Mouse (Mus musculus) heart, embryonic 15.5 days (tissue): ENCODE results near the gene Oard1. TPM values are rescaled to one million over a fixed set of nuclear protein-coding genes. Genes with fewer than 3 reads are reported as not detected.
A peak's percentile ranks its signal among the peaks of the same experiment; 100 is the strongest.

Experiments used
- ATAC-seq: fragments of 200-750 bp; cut with Nextera tagmentation; replicated peaks from 2 replicates; pipeline ENCODE4 v1.8.0; 2017; ENCODE audit warnings: low read depth, moderate TSS enrichment; ENCODE audit not compliant: insufficient number of reproducible peaks, insufficient read depth, low FRiP score
- H3K27ac ChIP-seq: fragments of 300-500 bp; sonication (generic); 2 replicates; pipeline ENCODE4 v1.5.1; 2015; ENCODE audit warnings: mild to moderate bottlenecking, inconsistent platforms
- H3K27me3 ChIP-seq: fragments of 300-500 bp; sonication (generic); 2 replicates; pipeline ENCODE4 v1.6.1; 2015; ENCODE audit warnings: inconsistent platforms
- H3K36me3 ChIP-seq: fragments of 300-500 bp; sonication (generic); 2 replicates; pipeline ENCODE4 v1.6.1; 2015; ENCODE audit warnings: mild to moderate bottlenecking, inconsistent platforms
- H3K4me1 ChIP-seq: fragments of 300-500 bp; sonication (generic); replicated peaks from 2 replicates; pipeline ENCODE4 v1.6.1; 2015; ENCODE audit warnings: inconsistent platforms
- H3K4me2 ChIP-seq: fragments of 300-500 bp; sonication (generic); 2 replicates; pipeline ENCODE4 v1.6.1; 2015; ENCODE audit warnings: inconsistent platforms, mild to moderate bottlenecking, moderate library complexity
- H3K4me3 ChIP-seq: fragments of 300-500 bp; sonication (generic); 2 replicates; pipeline ENCODE4 v1.5.1; 2015; ENCODE audit warnings: mild to moderate bottlenecking, inconsistent platforms
- H3K9ac ChIP-seq: fragments of 300-500 bp; sonication (generic); 2 replicates; pipeline ENCODE4 v1.6.1; 2015; ENCODE audit warnings: mild to moderate bottlenecking, inconsistent platforms
- H3K9me3 ChIP-seq: fragments of 300-500 bp; sonication (generic); replicated peaks from 2 replicates; pipeline ENCODE4 v1.6.1; 2016; ENCODE audit warnings: inconsistent platforms
- WGBS: fragments of 180-500 bp; shearing (Covaris S2); methylation state at CpG from one replicate; pipeline ENCODE4 v1.1.7; 2015; ENCODE audit warnings: mixed read lengths; 5-methylcytosine and 5-hydroxymethylcytosine counted together
- polyA plus RNA-seq: library from polyadenylated mRNA; unstranded; fragments of >200 nt; fragmentation: Nextera tagmentation; extraction: Ambion mirVana; gene quantifications from 2 replicates; pipeline ENCODE4 v1.2.1, GENCODE M21; 2015

Oard1 gene
- 33.5 and 40.2 TPM in 2 replicates for polyA plus RNA-seq

DNA sequence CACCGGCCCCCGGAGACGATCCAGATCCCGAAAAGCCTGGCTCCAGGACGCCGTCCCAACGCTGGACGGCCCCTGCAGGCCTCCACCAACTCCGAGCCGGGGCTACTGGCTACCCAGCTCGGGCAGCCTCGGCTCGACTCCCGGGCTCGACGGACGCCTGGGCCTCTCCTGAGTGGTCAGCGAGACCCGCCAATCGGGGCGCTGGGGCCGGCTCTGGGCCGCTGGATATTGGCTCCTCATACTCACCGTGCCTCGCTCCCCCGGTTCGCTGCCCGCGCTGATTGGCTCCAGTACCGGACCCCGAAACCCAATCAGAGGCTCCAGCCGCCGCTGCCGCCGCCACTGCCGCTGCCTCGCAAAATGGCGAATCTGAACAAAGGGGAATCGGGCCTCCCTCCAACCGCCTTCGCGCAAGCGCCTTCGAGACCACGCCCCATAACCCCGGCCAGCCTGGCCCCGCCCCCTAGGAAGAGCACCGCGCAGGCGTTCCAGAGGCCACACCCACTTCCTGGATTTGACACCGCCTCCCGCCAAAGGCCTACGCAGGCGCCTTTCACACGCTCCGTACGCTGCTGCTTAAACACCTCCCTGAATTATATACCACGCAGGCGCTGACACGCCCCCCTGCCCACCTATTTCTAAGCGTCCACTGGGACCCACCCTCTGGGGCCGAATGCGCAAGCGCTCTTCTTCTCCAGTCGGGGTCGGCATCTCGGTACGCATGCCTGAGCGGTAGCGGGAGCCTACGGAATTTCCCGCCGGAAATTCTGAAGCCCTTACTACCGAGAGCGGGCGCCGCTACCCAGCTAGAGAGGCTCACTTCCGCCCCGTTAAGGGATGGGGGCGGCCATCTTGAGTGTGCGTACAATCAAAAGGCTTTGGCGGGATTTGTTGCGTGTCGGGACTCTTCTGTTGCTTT lies at the start of gene Oard1, which contains the start of gene Nfya:
Gene Oard1, plus strand, starts transcription at position 635 of the 919 bp plus-strand sequence.
Gene Nfya, minus strand, starts transcription at position 527 of the 919 bp plus-strand sequence.
- Histone ChIP-seq H3K4me3 (peak within 1 kb of the TSS; percentile 66), H3K4me1 (peaks cover 30% of the 10 kb centered on the region), H3K27ac (peak within 1 kb of the TSS; percentile 98), H3K9me3 (no peaks in the 10 kb centered on the region), H3K9ac (peak within 1 kb of the TSS; percentile 83), H3K4me2 (peak within 1 kb of the TSS; percentile 84), H3K36me3 (peaks cover 10% of the 10 kb centered on the region; the same call in 1 of the 2 replicates), H3K27me3 (no peaks in the 10 kb centered on the region)
- ATAC-seq, result peak; percentile 97
- WGBS, result under 1% methylated on average over 84 of the region's 84 CpGs

DNA sequence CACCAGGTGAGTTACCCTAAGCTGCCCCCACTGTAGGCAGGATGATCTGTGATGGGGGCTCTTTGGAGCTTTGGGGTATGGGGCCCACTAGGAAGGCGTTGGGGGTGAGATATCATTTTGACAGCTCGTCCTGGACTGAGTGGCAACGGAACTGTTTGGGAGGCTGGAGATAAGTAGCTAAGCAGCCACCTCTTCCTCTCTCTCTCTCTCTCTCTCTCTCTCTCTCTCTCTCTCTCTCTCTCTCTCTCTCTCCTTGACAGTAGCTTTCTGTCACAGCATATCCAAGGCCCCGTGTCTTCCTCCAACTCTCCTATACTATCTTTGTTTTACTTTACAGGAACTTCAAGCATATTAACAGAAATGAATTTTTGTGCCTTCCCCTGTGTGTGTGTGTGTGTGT lies 49.4 kb upstream of the Oard1 start:
- Histone ChIP-seq H3K27ac (no peak overlapping the region), H3K36me3 (no peaks in the 10 kb centered on the region), H3K9ac (no peak overlapping the region), H3K4me1 (peaks cover 27% of the 10 kb centered on the region), H3K9me3 (no peaks in the 10 kb centered on the region), H3K4me2 (no peak overlapping the region), H3K4me3 (no peak overlapping the region), H3K27me3 (no peaks in the 10 kb centered on the region)
- WGBS, result 22% methylated on average over 4 of the region's 4 CpGs
- ATAC-seq, result no peak

DNA sequence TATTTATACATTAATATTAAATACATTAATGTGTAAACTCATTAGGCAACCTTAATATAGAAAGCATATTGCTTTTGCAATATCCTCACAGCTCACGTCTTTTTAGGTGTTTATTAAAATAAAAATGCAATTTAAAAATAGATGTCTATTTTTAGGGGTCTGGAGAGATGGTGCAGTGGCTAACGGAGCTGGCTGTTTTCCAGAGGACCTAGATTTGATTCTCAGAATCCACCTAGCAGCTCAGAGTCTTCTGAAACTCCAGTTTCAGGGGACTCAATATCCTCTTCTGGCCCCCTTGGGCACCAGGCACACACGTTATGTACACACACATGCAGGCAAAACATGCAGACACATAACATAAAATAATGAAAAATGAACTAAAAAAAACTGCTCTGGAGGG lies 47.5 kb upstream of the Oard1 start:
- no peak overlapping the region for H3K4me3 ChIP-seq
- ATAC-seq, result no peak
- WGBS, result 28% methylated on average over 3 of the region's 3 CpGs
- no peaks in the 10 kb centered on the region for H3K9me3 ChIP-seq
- H3K9ac ChIP-seq, result no peak overlapping the region
- H3K36me3 ChIP-seq, result no peaks in the 10 kb centered on the region
- H3K4me2 ChIP-seq, result peak overlapping the region; percentile 52
- no peaks in the 10 kb centered on the region for H3K27me3 ChIP-seq
- H3K4me1 ChIP-seq, result peaks cover 27% of the 10 kb centered on the region
- H3K27ac ChIP-seq, result peak overlapping the region; percentile 81

DNA sequence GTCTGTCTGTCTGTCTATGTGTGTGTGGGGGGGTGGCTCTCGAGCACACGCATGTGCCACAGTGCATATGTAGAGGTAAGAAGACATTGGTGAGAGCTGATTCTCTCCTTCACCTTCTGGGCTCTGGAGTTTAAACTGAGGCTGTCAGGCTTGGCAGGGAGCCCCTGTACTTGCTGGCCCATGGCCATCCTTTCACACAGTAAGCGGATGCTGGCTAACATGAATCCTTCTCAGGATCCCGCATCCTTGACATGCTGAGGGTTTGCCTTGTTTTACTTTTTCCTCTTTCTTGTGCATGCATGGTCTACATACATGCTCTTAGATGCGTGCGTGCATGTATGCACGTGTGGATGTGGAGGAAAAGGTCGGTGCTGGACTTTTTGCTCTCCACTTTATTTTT lies 46.8 kb upstream of the Oard1 start:
- Histone ChIP-seq H3K9ac (no peak overlapping the region), H3K9me3 (no peaks in the 10 kb centered on the region), H3K27ac (peak overlapping the region; percentile 81), H3K4me3 (no peak overlapping the region), H3K4me2 (peak overlapping the region; percentile 52), H3K27me3 (no peaks in the 10 kb centered on the region), H3K4me1 (peaks cover 27% of the 10 kb centered on the region), H3K36me3 (no peaks in the 10 kb centered on the region)
- ATAC-seq, result no peak
- 58% methylated on average over 8 of the region's 8 CpGs for WGBS

DNA sequence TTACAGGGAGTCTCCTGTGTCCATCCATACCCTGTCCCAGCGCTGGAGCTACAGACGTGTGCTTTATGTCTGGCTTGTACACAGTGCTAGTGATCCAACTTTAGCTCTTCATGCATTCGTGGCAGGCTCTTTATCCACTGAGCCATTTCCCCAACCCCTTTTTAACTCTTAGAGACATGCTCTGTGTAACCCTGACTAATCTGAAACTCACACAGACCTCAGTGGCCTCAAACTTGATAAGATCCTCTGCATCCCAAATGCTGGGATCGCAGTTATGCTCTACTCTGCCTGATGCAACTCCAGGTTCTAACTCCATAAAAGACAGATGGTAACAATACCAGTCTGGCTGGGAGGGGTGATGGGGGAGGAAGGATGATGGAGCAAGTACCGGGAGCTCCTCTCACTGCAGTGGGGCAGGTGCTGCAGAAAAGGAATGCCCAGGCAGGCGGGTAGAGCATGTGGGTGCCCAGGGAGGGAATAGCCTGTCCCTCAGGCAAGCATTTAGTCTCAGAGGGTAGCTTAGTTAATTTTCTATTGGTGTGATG lies 46.3 kb upstream of the Oard1 start:
- no peak for ATAC-seq
- no peaks in the 10 kb centered on the region for H3K36me3 ChIP-seq
- no peak overlapping the region for H3K4me2 ChIP-seq
- no peak overlapping the region for H3K4me3 ChIP-seq
- peak overlapping the region; percentile 81 for H3K27ac ChIP-seq
- H3K4me1 ChIP-seq, result peaks cover 27% of the 10 kb centered on the region
- 40% methylated on average over 6 of the region's 6 CpGs for WGBS
- no peak overlapping the region for H3K9ac ChIP-seq
- H3K9me3 ChIP-seq, result no peaks in the 10 kb centered on the region
- H3K27me3 ChIP-seq, result no peaks in the 10 kb centered on the region

DNA sequence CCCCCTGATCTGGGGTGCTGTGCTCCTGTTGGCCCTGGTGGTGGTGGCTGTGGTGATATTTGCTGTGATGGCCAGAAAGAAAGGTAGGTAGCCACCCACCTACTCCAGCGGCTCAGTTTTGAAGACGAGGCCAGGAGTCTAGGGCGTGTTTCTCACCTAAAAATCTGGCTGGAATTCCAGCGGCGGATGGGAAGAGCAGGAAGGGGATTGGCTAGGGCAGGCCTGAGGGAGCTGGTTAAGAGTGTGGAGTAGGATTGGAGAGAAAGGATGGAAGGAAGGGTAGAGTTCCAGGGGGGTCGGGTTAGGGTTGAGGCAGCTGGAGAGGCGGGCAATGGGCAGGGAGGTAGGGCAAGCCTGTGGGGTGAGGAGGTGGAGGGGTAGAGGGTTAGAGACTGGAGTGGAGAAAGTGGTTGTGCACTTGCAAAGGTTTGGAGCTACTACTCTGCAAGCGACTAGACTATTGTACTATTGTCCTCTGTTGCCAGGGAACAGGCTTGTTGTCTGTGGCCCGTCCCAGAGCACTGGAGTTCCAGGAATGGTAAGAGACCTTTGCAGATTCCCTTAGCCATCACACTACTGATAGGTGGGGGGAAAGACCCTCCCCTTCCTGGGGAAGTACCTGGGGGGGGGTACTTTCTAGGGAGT lies 44.2 kb upstream of the Oard1 start:
- WGBS, result 71% methylated on average over 9 of the region's 9 CpGs

DNA sequence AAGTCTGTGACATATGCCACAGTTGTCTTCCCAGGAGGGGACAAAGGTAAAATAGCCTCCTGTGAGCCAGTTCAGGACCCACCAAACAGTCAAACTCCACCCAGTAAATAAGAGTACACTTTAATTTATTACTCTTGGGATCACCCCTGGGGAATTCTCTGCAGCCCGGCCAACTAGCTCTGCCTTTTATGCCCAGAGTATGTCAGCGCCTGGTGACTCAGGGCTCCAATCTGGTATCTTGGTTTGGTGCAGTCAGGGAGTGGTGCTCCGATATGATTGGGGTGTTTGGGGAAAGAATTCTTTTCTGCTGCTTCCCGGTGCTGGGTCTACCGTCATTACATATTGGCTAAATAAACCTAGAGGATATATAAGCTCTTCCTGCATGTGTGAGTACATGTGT lies 43.0 kb upstream of the Oard1 start:
- no peak for ATAC-seq
- no peaks in the 10 kb centered on the region for H3K9me3 ChIP-seq
- peaks cover 21% of the 10 kb centered on the region for H3K4me1 ChIP-seq
- no peaks in the 10 kb centered on the region for H3K27me3 ChIP-seq
- no peak overlapping the region for H3K27ac ChIP-seq
- no peaks in the 10 kb centered on the region for H3K36me3 ChIP-seq
- H3K9ac ChIP-seq, result no peak overlapping the region
- no peak overlapping the region for H3K4me3 ChIP-seq
- H3K4me2 ChIP-seq, result no peak overlapping the region
- 59% methylated on average over 5 of the region's 5 CpGs for WGBS

More for the DNA sequence above, 44.2 kb upstream of the Oard1 start:
- H3K4me1 ChIP-seq, result peaks cover 24% of the 10 kb centered on the region
- no peak overlapping the region for H3K27ac ChIP-seq
- H3K9ac ChIP-seq, result no peak overlapping the region
- no peak for ATAC-seq
- H3K36me3 ChIP-seq, result no peaks in the 10 kb centered on the region
- H3K4me2 ChIP-seq, result no peak overlapping the region
- no peak overlapping the region for H3K4me3 ChIP-seq
- no peaks in the 10 kb centered on the region for H3K9me3 ChIP-seq
- no peaks in the 10 kb centered on the region for H3K27me3 ChIP-seq

DNA sequence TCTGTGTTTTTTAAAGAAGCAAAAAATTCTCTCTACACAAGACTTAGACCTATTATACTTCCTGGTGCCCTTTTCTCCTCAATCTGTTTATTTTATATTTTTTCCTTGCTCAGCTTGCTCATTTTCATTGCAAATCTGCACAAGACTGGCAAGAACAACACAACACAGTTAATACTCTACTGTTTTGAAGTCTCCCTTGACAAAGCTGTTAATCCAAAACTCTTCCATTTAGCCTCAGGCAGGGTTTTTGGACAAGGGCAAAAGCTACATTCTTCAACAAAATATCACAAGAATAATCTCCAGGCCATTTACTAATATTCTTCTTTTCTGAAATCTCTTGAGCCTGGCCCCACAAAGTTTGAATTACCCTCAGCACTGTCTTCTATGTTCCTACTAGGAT lies 38.2 kb upstream of the Oard1 start:
- Histone ChIP-seq H3K4me2 (no peak overlapping the region), H3K4me3 (no peak overlapping the region), H3K9me3 (no peaks in the 10 kb centered on the region; the same call in 1 of the 2 replicates), H3K9ac (no peak overlapping the region), H3K27ac (no peak overlapping the region), H3K36me3 (no peaks in the 10 kb centered on the region), H3K4me1 (no peaks in the 10 kb centered on the region), H3K27me3 (no peaks in the 10 kb centered on the region)
- ATAC-seq, result no peak

DNA sequence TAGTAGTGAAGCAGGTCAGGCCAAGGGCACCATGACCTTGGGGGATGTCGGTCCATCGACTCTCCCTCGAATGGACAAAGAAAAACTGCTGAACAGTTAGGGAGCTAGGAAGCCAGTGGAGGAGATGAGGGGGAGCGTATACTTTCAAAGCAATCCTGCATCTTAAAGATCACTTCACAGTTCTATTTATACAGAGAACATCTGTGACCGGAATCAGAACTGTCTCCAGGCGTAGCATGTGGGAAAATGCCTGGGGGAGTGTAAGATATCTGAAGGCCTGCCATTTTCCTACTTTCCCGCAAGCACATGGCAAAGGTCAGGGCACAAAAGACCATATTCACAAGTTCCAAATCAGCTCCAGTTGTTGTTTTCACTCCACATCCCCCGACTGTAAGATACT lies 36.8 kb upstream of the Oard1 start:
- Histone ChIP-seq H3K4me3 (no peak overlapping the region), H3K9me3 (no peaks in the 10 kb centered on the region; the same call in 1 of the 2 replicates), H3K36me3 (no peaks in the 10 kb centered on the region), H3K27ac (no peak overlapping the region), H3K9ac (no peak overlapping the region), H3K4me2 (no peak overlapping the region), H3K27me3 (no peaks in the 10 kb centered on the region), H3K4me1 (no peaks in the 10 kb centered on the region)
- no peak for ATAC-seq
- 66% methylated on average over 8 of the region's 8 CpGs for WGBS

DNA sequence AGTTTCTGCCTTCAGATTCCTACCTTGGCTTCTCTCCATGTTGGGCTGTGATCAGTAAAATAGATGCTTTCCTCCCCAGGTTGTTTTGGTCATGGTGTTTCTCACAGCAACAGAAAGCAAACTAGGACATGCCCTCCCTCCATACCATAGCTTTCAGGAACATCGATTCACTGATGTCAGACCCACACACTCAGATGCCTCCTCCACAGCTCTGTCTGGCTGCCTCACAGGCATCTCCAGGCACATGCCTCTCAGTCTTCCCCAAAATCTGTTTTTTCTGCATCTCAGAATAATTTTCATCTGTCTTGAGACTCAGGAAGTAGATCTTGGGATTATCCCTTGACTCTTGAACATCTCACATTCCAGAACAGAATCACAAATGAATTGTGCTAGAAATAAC lies 33.7 kb upstream of the Oard1 start:
- no peaks in the 10 kb centered on the region for H3K4me1 ChIP-seq
- H3K27me3 ChIP-seq, result no peaks in the 10 kb centered on the region
- H3K4me3 ChIP-seq, result no peak overlapping the region
- no peaks in the 10 kb centered on the region for H3K36me3 ChIP-seq
- H3K4me2 ChIP-seq, result no peak overlapping the region
- no peak overlapping the region for H3K9ac ChIP-seq
- 86% methylated on average over 1 of the region's 1 CpGs for WGBS
- ATAC-seq, result no peak
- H3K9me3 ChIP-seq, result no peaks in the 10 kb centered on the region; the same call in 1 of the 2 replicates
- no peak overlapping the region for H3K27ac ChIP-seq

DNA sequence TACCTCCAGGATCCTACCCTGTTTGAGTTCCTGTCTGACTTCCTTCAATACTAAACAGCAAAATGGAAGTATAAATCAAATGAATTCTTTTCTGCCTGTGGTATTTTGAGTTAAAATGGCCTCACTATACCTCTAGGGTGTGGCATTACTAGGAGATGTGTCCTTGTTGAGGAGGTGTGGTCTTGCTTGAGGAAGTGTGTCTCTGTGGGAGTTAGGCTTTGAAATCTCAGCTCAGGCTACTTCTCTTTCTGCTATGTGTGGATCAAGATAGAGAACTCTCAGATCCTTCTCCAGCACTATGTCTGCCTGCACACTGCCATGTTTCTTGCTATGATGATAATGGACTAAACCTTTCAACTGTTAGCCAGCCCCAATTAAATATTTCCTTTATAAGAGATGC lies 30.8 kb upstream of the Oard1 start:
- H3K9me3 ChIP-seq, result no peaks in the 10 kb centered on the region
- no peaks in the 10 kb centered on the region for H3K27me3 ChIP-seq
- no peaks in the 10 kb centered on the region for H3K4me1 ChIP-seq
- no peak overlapping the region for H3K27ac ChIP-seq
- no peak for ATAC-seq
- H3K4me3 ChIP-seq, result no peak overlapping the region
- H3K36me3 ChIP-seq, result no peaks in the 10 kb centered on the region
- no peak overlapping the region for H3K4me2 ChIP-seq
- no peak overlapping the region for H3K9ac ChIP-seq
